Mouse (Mus musculus): Measurements from ENCODE around the gene Ppl.

- TF ChIP-seq MAX (IDR thresholded peaks at IDR 0.05; ENCODE audit: low read depth) (no peak), REST (IDR thresholded peaks at IDR 0.05; ENCODE audit: insufficient read depth, insufficient read length) (no peak), POLR2A (IDR thresholded peaks at IDR 0.05; ENCODE audit: insufficient read length, low read depth) (no peak)
Observed at GRCm38 (mm10) chr16:5132401-5132801, at the start of gene Ppl.

Measured in myocyte (in vitro differentiated cells).